Mouse (Mus musculus): ENCODE measurements around the gene Cul9.

The Cul9 gene

GRCm38 (mm10) chr17:46553469-46553868, 7.3 kb upstream of the Cul9 start:
- DNase-seq (ENCODE audit: low spot score), result no peak

GRCm38 (mm10) chr17:46552841-46553423, 6.7 kb upstream of the Cul9 start:
- DNase-seq (ENCODE audit: low spot score), result peak; percentile 83

GRCm38 (mm10) chr17:46552151-46552550, 6.0 kb upstream of the Cul9 start:
- no peak for DNase-seq (ENCODE audit: low spot score)

- no peak for DNase-seq (ENCODE audit: low spot score)
These were observed 5.2 kb upstream of the Cul9 start for GRCm38 (mm10) chr17:46551369-46551768.

- DNase-seq (ENCODE audit: low spot score), result no peak
These were observed 4.7 kb upstream of the Cul9 start for GRCm38 (mm10) chr17:46550904-46551303.

GRCm38 (mm10) chr17:46549642-46550041, 3.5 kb upstream of the Cul9 start:
- no peak for DNase-seq (ENCODE audit: low spot score)

GRCm38 (mm10) chr17:46549193-46549592, 3.0 kb upstream of the Cul9 start:
- DNase-seq (ENCODE audit: low spot score), result peak; percentile 50

GRCm38 (mm10) chr17:46548741-46549140, 2.6 kb upstream of the Cul9 start:
- DNase-seq (ENCODE audit: low spot score), result no peak

- no peak for DNase-seq (ENCODE audit: low spot score)
These were observed 1.7 kb upstream of the Cul9 start for GRCm38 (mm10) chr17:46547923-46548322.

- no peak for DNase-seq (ENCODE audit: low spot score)
These were observed 807 bp upstream of the Cul9 start for GRCm38 (mm10) chr17:46546995-46547394.

- DNase-seq (ENCODE audit: low spot score), result no peak
These were observed 403 bp upstream of the Cul9 start for GRCm38 (mm10) chr17:46546591-46546990.

GRCm38 (mm10) chr17:46543661-46544060, 2.5 kb downstream of the Cul9 start:
- DNase-seq (ENCODE audit: low spot score), result no peak

GRCm38 (mm10) chr17:46525579-46526307, 20.4 kb downstream of the Cul9 start:
- peak; percentile 40 for DNase-seq (ENCODE audit: low spot score)

- no peak for DNase-seq (ENCODE audit: low spot score)
These were observed 21.1 kb downstream of the Cul9 start for GRCm38 (mm10) chr17:46525065-46525464.

GRCm38 (mm10) chr17:46521963-46522668, 24.1 kb downstream of the Cul9 start:
- DNase-seq (ENCODE audit: low spot score), result no peak

- DNase-seq (ENCODE audit: low spot score), result no peak
These were observed 25.0 kb downstream of the Cul9 start for GRCm38 (mm10) chr17:46521174-46521573.

- peak; percentile 13 for DNase-seq (ENCODE audit: low spot score)
These were observed 25.7 kb downstream of the Cul9 start for GRCm38 (mm10) chr17:46520385-46520979.

GRCm38 (mm10) chr17:46519971-46520370, 26.2 kb downstream of the Cul9 start:
- DNase-seq (ENCODE audit: low spot score), result no peak

- DNase-seq (ENCODE audit: low spot score), result no peak
These were observed 32.9 kb downstream of the Cul9 start for GRCm38 (mm10) chr17:46513329-46513728.

GRCm38 (mm10) chr17:46511059-46511710, 35.0 kb downstream of the Cul9 start:
- no peak for DNase-seq (ENCODE audit: low spot score)

- DNase-seq (ENCODE audit: low spot score), result no peak
These were observed 40.6 kb downstream of the Cul9 start for GRCm38 (mm10) chr17:46505617-46506016.

All from yolk sac, embryonic 10.5 days (tissue).